Mouse (Mus musculus) CD4-positive helper T cell, adult 2 months (primary cell): ENCODE results near the gene Olfr1076.
"Not testable (repeated sequence)": the region's sequence is repeated elsewhere in the genome, so short reads cannot be mapped to it uniquely, and the experiment has no call there.

Source experiments
- DNase-seq: peaks from one replicate; pipeline ENCODE4 v3.0.0-alpha.2; 2012; ENCODE audit warnings: low read depth, missing footprints, low spot score

Olfr1076 gene

DNA sequence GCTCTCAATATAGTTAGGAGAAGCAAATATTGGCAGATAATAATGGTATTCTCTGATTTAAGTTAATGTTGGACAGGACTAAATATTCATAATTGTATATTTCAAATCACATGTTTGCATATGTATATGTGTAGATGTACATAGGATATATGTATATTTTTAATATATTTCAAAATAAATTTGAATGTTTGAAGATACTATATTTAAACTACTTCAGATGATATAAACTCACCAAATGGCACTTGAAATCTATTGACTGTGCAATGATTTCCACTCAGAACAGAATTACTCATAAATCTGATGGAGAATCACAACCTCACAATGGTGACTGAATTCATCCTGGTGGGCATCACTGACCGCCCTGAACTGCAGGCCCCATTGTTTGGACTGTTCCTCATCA lies at the start of gene Olfr1076:
Gene Olfr1076 (plus strand): TSS at position 301 of the 400 bp plus-strand sequence.
- no peak for DNase-seq

DNA sequence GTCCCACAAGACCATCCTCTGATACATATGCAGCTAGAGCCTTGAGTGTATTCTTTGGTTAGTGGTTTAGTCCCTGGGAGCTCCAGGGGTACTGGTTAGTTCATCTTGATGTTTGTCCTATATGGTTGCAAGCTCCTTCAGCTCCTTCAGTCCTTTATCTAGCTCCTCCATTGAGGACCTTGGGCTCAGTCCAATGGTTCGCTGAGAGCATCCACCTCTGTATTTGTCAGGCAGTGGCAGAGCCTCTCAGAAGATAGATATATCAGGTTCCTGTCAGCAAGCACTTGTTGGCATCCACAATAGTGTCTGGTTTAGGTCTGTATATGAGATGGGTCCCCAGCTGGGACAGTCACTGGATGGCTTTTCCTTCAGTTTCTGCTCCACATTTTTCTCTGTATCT lies 47.8 kb upstream of the Olfr1076 start:
- DNase-seq = no peak

DNA sequence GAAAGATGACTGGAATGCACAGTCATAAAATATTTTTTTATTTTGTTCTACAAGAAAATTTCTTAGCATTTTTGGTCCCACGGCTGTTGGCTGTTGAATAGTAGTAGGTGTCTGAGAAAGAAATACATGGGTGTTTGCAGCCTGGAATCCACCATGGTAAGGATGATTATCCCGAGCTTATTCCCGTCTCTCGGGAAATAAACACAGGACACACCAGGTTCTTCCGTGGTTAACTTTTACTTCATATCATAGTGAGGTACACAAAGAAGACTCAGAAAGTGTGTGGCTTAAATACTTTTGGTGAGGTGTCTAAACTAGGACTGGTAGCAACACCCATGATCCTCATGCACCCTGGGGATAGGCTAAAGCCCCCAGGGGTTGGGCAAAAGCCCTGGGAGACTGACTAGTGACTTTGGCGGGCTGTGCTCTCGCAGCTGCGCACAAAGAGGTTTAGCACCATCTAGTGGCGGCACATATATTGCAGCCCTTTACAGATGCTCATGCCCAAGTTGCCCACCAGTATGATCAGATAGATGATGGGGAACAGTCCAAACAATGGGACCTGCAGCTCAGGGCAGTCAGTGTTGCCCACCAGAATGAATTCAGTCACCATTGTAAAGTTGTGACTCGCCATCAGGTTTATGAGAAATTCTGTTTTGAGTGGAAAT lies 43.7 kb upstream of the Olfr1076 start:
- DNase-seq = peak; percentile 10

DNA sequence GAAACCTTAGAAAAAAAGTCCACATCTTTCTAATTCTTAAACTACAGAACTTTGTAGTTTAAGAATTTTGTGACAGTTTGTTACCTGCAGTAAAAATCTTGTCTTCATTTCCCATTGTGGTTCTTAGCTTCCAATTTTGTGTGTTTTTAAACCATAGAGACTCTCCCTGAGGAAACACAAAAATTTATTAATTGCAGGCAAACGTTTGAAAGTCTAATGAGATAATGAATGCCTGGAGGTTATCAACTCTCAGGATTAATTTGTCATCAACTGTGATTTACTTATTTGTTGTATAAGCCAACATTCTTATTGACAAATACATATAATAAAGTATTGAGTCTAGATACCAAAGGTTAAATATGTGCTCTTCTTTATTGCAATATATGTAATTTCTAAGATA lies 21.0 kb upstream of the Olfr1076 start, which contains the start of gene Olfr228:
Gene Olfr228 (minus strand): TSS at position 101 of the 400 bp plus-strand sequence.
- no peak for DNase-seq

DNA sequence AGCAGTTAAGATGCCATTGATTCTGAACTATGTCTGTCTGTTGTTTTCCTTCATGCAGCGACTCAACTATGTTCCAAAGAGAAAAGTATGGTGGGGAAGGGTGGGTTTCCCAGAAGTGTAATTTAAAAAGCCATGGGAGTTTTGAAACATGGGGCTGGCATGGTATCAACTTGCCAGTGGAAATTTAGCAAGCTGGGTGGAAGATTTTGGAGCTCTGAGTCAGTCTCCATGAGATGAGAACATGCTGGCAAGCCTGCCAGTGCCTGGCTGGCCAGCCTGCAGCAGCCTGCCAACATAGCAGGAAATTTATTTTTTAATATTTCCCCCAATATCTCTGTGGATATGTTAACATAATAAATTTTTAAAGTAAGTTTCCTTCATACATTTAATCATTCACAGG lies 22.7 kb downstream of the Olfr1076 start:
- DNase-seq = no peak

DNA sequence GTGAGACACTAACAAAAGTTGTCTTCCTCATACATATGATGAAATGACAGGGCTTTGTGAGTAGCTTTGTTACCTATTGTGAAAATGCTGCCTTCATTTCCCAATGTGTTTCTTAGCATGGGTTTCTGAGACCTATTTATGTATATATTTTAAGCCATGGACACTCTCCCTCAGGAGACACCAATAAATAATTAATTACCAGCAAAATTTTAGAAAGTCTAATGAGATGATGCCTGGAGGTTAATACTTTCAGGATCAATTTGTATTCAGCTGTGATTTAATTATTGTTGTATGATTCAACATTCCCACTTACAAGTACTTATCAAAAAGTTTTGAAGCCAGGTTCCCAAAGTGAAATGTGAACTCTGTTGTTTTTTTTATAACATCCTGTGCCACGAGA lies 34.1 kb downstream of the Olfr1076 start, which contains the start of gene Olfr1079:
Gene Olfr1079 (minus strand): TSS at position 101 of the 400 bp plus-strand sequence.
- DNase-seq = no peak

DNA sequence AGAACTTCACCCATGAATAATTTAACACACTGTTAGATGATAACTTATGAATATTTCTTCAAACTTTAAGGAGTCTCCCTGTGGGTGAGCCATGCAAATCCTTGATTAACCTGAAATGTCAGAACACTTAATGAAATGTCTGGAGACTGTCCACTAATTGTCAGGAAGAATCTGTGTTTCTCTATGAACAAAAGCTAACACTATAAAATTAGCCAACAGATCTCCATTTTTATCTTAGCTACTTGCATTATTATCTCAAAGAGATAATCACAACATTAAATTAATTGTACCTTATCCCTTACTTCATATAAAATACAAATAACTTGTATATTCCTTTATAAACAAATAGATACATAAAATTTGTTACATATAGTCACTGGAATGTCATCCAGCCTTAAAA lies 49.9 kb downstream of the Olfr1076 start, which contains the start of gene Olfr1080:
Gene Olfr1080 (minus strand): TSS at position 101 of the 400 bp plus-strand sequence.
- not testable (repeated sequence) for DNase-seq
